Mouse (Mus musculus): ENCODE measurements around the gene Agrp. TPM values are rescaled to one million over a fixed set of nuclear protein-coding genes. Genes with fewer than 3 reads are reported as not detected.
"Not testable (repeated sequence)": the region's sequence is repeated elsewhere in the genome, so short reads cannot be mapped to it uniquely, and the experiment has no call there.

Gene Agrp
- polyA plus RNA-seq, 1 experiment from 2014 or later = 1.3 TPM

GRCm38 (mm10) chr8:105593859-105594258 is 43.3 kb downstream of the Agrp start:
- no peaks in the 10 kb centered on the region for H3K9me3 ChIP-seq
- WGBS = 36% methylated on average over 15 of the region's 15 CpGs
- peak overlapping the region; percentile 7; the same call in 1 of the 2 replicates for H3K4me2 ChIP-seq (replicated peaks)
- ATAC-seq (ENCODE audit: low FRiP score, low read depth) = no peak
- no peaks in the 10 kb centered on the region for H3K36me3 ChIP-seq
- H3K4me1 ChIP-seq = 0 out of 2 replicates have a peak, but pooled peaks cover 10% of the 10 kb centered on the region
- no peak overlapping the region for H3K27ac ChIP-seq (replicated peaks)
- peaks cover 3% of the 10 kb centered on the region; the same call in 1 of the 2 replicates for H3K27me3 ChIP-seq
- H3K9ac ChIP-seq (replicated peaks) = no peak overlapping the region
- H3K4me3 ChIP-seq = no peak overlapping the region

DNA sequence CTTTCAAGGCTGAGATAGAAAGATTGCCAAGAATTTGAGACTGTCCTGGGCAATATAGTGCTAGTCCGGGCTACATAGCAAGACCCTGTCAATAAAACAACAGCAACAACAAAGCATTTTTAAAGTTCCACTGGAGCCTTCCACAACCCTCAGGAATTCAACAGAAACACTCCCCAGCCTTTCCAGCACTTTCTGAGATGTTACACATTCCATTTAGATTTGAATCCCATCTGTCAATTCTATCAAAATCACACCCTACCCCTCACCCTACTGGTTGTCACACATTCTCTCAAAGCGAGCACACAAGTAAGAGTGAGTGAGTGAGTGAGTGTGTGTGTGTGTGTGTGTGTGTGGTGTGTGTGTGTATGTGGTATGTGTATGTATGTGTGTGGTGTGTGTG is 44.8 kb downstream of the Agrp start:
- Histone ChIP-seq H3K4me3 (no peak overlapping the region), H3K36me3 (no peaks in the 10 kb centered on the region), H3K9me3 (no peaks in the 10 kb centered on the region), H3K27me3 (peaks cover 3% of the 10 kb centered on the region; the same call in 1 of the 2 replicates), H3K4me2 (replicated peaks) (no peak overlapping the region), H3K4me1 (0 out of 2 replicates have a peak, but pooled peaks cover 10% of the 10 kb centered on the region), H3K9ac (replicated peaks) (no peak overlapping the region), H3K27ac (replicated peaks) (no peak overlapping the region)
- 80% methylated on average over 2 of the region's 2 CpGs for WGBS
- ATAC-seq (ENCODE audit: low FRiP score, low read depth) = no peak

DNA sequence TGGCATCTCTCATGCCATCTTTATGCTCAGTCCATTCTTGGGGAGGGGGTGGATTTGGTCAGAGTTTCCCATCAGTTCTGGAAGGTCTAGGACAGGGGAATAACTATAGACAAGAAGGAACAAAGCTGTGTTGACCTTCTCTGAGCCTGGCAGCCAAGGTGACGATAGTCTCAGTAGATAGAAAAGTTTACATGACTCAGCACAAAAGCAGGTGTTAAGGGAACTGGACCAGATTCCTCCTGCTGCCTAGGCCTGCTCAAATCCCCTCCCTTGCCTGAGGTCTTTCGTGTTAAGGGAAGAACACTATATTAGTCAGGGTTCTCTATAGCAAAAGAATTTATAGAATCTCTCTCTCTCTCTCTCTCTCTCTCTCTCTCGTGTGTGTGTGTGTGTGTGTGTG is 57.5 kb downstream of the Agrp start:
- H3K9me3 ChIP-seq = no peaks in the 10 kb centered on the region
- H3K27me3 ChIP-seq = no peaks in the 10 kb centered on the region
- WGBS = 61% methylated on average over 3 of the region's 3 CpGs

DNA sequence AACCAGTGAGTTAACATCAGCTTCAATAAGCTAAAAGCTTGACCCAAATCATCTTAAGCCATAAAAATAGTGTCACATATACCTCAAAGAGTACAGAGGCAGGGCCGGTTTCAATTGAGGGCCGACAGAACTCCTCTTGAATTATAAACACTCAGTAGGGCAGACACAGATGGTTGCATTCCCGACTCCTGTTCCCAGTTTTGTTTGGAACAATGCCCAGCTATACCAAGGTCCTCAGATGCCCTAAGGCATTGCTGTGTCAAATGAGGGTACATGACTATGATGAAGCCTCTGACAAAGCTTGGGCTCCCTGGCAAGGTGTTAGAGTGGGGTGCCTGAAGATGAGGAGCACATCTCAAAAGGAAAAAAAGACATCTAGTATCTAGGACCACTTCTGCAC is 61.7 kb downstream of the Agrp start:
- WGBS = 79% methylated on average over 3 of the region's 3 CpGs
- H3K4me2 ChIP-seq (replicated peaks) = no peak overlapping the region
- no peaks in the 10 kb centered on the region for H3K4me1 ChIP-seq
- H3K4me3 ChIP-seq = no peak overlapping the region
- no peaks in the 10 kb centered on the region for H3K36me3 ChIP-seq
- H3K27ac ChIP-seq (replicated peaks) = no peak overlapping the region
- no peaks in the 10 kb centered on the region for H3K9me3 ChIP-seq
- H3K9ac ChIP-seq (replicated peaks) = no peak overlapping the region
- no peaks in the 10 kb centered on the region for H3K27me3 ChIP-seq
- no peak for ATAC-seq (ENCODE audit: low FRiP score, low read depth)

More for the DNA sequence above, 57.5 kb downstream of the Agrp start:
- Histone ChIP-seq H3K27ac (replicated peaks) (no peak overlapping the region), H3K4me2 (replicated peaks) (no peak overlapping the region), H3K36me3 (no peaks in the 10 kb centered on the region), H3K4me1 (no peaks in the 10 kb centered on the region), H3K4me3 (no peak overlapping the region), H3K9ac (replicated peaks) (no peak overlapping the region)
- ATAC-seq (ENCODE audit: low FRiP score, low read depth) = no peak

DNA sequence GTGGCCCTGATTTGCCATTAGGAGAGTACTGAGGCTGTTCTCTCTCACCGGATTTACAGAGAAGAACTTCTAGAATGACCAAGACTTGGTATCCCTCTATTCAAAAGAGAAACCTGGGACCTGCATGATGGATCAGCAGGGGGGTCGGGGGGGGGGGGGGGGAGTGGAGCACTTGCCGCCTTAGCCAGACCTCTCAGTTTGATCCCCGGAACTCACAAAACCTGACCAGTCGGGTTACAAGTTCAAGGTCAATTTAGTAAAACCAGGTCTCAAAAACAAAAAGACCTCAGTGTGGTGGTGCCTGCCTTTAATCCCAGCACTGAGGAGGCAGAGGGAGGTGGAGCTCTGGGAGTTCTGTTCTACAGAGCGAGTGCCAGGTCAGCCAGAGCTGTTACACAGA is 62.5 kb downstream of the Agrp start:
- Histone ChIP-seq H3K27me3 (no peaks in the 10 kb centered on the region), H3K27ac (replicated peaks) (no peak overlapping the region), H3K36me3 (no peaks in the 10 kb centered on the region), H3K9me3 (no peaks in the 10 kb centered on the region), H3K4me1 (no peaks in the 10 kb centered on the region), H3K9ac (replicated peaks) (no peak overlapping the region), H3K4me2 (replicated peaks) (no peak overlapping the region), H3K4me3 (no peak overlapping the region)
- no peak for ATAC-seq (ENCODE audit: low FRiP score, low read depth)
- 42% methylated on average over 6 of the region's 6 CpGs for WGBS

DNA sequence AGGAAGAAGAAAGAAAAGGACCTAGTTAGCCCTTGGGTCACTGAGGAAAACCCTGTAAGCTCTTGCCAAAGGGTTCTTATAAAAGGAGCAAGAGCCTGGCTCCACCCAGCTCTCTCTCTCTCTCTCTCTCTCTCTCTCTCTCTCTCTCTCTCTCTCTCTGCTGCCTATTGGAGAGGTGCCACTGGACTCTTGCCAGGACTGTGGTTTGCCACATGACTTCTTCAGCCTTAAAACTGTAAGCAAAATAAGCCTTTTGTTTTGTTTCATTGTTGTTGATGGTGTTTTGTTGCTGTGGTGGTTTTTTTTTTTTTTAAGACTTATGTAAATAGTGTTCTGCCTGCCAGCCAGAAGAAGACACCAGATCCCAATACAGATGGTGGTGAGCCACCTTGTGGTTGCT is 63.8 kb downstream of the Agrp start:
- no peak overlapping the region for H3K9ac ChIP-seq (replicated peaks)
- ATAC-seq (ENCODE audit: low FRiP score, low read depth) = no peak
- H3K36me3 ChIP-seq = no peaks in the 10 kb centered on the region
- no peaks in the 10 kb centered on the region for H3K27me3 ChIP-seq
- no peaks in the 10 kb centered on the region for H3K9me3 ChIP-seq
- no peak overlapping the region for H3K4me2 ChIP-seq (replicated peaks)
- no peaks in the 10 kb centered on the region for H3K4me1 ChIP-seq
- no peak overlapping the region for H3K27ac ChIP-seq (replicated peaks)
- no peak overlapping the region for H3K4me3 ChIP-seq

GRCm38 (mm10) chr8:105571810-105572209 is 65.4 kb downstream of the Agrp start:
- 94% methylated on average over 9 of the region's 9 CpGs for WGBS

GRCm38 (mm10) chr8:105566703-105567595 is 70.2 kb downstream of the Agrp start:
- Histone ChIP-seq H3K9me3 (no peaks in the 10 kb centered on the region), H3K4me3 (peak overlapping the region; percentile 78), H3K9ac (replicated peaks) (peak overlapping the region; percentile 66), H3K4me2 (replicated peaks) (peak overlapping the region; percentile 85), H3K36me3 (peaks cover 2% of the 10 kb centered on the region; the same call in 1 of the 2 replicates), H3K27ac (replicated peaks) (no peak overlapping the region), H3K4me1 (peaks cover 20% of the 10 kb centered on the region), H3K27me3 (peaks cover 9% of the 10 kb centered on the region; the same call in 1 of the 2 replicates)
- no peak for ATAC-seq (ENCODE audit: low FRiP score, low read depth)
- WGBS = 29% methylated on average over 27 of the region's 27 CpGs

More at GRCm38 (mm10) chr8:105571810-105572209, 65.4 kb downstream of the Agrp start:
- no peak overlapping the region for H3K27ac ChIP-seq (replicated peaks)
- H3K4me2 ChIP-seq (replicated peaks) = no peak overlapping the region
- no peaks in the 10 kb centered on the region for H3K9me3 ChIP-seq
- ATAC-seq (ENCODE audit: low FRiP score, low read depth) = no peak
- H3K4me3 ChIP-seq = no peak overlapping the region
- no peaks in the 10 kb centered on the region for H3K36me3 ChIP-seq
- no peak overlapping the region for H3K9ac ChIP-seq (replicated peaks)
- H3K4me1 ChIP-seq = peaks cover 5% of the 10 kb centered on the region; the same call in 1 of the 2 replicates
- peaks cover 8% of the 10 kb centered on the region; the same call in 1 of the 2 replicates for H3K27me3 ChIP-seq

DNA sequence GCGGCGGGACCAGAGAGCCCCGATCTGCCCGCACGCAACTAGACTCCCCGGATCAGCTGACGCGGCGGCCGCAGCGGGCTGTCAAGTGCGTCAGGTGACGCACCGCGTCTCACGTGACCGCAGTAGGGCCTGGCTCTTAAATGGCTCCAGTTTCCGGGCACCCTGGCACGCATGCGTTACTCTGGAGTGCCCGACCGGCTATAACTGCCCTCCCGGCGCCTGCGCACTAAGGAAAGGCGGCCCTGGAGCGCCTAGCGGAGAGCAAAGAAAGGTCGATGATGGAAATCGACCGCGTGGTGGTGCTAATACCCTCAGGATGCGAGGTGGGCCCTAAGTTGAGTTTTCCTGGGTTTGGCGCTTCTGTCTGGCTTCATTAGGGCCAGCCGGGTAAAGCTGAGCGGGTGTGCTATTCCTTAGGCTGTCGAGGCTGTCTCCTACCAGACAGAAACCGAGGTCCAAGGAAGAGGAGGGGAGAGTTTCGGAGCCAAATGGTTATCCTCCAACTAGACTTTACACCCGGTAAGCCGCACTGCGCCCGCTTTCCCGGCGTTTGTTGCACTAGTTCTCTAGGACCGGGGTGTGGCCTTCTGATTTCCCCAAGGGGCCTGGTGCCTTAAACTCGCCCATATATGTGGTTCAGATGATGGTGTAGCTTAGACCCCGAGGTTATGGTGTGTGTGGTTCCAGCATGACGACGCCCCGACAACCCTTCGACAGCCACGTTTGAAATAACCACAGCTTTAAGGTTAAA is 71.1 kb downstream of the Agrp start, which contains the start of gene Atp6v0d1:
Gene Atp6v0d1, minus strand, starts transcription at position 96 of the 751 bp plus-strand sequence.
- Histone ChIP-seq H3K9ac (replicated peaks) (peak within 1 kb of the TSS; percentile 80), H3K9me3 (no peaks in the 10 kb centered on the region), H3K27me3 (peaks cover 9% of the 10 kb centered on the region; the same call in 1 of the 2 replicates), H3K4me3 (peak within 1 kb of the TSS; percentile 78), H3K4me1 (peaks cover 20% of the 10 kb centered on the region), H3K36me3 (peaks cover 5% of the 10 kb centered on the region; the same call in 1 of the 2 replicates), H3K4me2 (replicated peaks) (peak within 1 kb of the TSS; percentile 85), H3K27ac (replicated peaks) (peak within 1 kb of the TSS; percentile 77)
- peak; percentile 99 for ATAC-seq (ENCODE audit: low FRiP score, low read depth)
- WGBS = 4% methylated on average over 53 of the region's 53 CpGs

DNA sequence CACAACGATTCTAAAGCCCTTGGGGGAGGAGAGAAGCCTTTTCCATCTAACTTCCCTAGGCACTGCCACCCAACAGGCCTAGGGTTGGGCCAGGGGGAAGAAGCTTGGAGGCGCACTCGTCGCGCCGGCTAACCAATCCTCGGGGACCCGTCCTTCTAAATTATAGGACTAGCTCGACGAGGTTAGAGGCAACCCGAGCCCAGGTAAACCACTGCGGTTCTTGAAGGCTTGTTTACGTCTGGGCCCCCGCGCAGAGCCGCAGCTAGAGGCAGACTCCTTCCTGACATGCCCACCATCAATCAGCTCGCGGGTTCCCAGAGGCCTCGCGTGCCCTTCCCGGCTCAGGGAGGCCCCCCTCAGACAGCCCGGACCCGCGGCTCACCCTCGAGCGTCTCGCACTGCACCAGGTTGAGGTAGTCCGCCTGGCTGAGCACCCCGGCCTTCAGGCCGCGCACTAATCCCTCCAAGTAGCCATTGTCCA is 71.8 kb downstream of the Agrp start:
- Histone ChIP-seq H3K27me3 (peaks cover 9% of the 10 kb centered on the region; the same call in 1 of the 2 replicates), H3K9me3 (no peaks in the 10 kb centered on the region), H3K4me2 (replicated peaks) (peak overlapping the region; percentile 85), H3K4me3 (peak overlapping the region; percentile 78), H3K27ac (replicated peaks) (peak overlapping the region; percentile 77), H3K4me1 (peaks cover 20% of the 10 kb centered on the region), H3K9ac (replicated peaks) (peak overlapping the region; percentile 80), H3K36me3 (peaks cover 5% of the 10 kb centered on the region; the same call in 1 of the 2 replicates)
- 1% methylated on average over 31 of the region's 31 CpGs for WGBS
- ATAC-seq (ENCODE audit: low FRiP score, low read depth) = peak; percentile 80

DNA sequence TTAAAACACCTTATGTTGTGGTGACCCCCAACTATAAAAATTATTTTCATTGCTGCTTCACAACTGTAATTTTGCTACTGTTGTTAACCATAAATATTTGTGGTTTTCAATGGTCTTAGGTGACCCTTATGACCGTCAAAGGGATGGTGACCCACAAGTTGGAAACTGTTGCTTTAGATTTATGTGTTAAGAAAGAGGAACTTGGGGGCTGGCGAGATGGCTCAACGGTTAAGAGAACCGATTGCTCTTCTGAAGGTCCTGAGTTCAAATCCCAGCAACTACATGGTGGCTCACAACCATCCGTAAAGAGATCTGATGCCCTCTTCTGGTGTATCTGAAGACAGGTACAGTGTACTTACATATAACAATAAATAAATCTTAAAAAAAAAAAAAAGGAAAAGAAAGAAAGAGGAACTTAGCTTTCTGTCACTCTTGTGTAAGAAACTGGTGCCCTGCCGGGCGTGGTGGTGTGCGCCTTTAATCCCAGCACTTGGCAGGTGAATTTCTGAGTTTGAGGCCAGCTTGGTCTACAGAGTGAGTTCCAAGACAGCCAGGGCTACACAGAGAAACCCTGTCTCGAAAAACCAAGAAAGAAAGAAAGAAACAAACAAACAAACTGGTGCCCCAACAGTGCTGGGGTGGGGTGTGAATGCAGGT is 72.5 kb downstream of the Agrp start:
- WGBS = 88% methylated on average over 9 of the region's 9 CpGs
- peak overlapping the region; percentile 78 for H3K4me3 ChIP-seq
- not testable (repeated sequence) for ATAC-seq (ENCODE audit: low FRiP score, low read depth); H3K36me3 ChIP-seq; H3K9me3 ChIP-seq; H3K27me3 ChIP-seq
- H3K9ac ChIP-seq (replicated peaks) = peak overlapping the region; percentile 80
- H3K27ac ChIP-seq (replicated peaks) = 0 out of 2 replicates have a peak overlapping the region, but pooled peaks have one; percentile 77
- H3K4me2 ChIP-seq (replicated peaks) = peak overlapping the region; percentile 85
- peaks cover 20% of the 10 kb centered on the region for H3K4me1 ChIP-seq
